Mouse (Mus musculus) pancreas, adult 10 weeks (tissue): ENCODE results near the gene Hunk. TPM values are rescaled to one million over a fixed set of nuclear protein-coding genes. Genes with fewer than 3 reads are reported as not detected.

Experiments used
- polyA plus RNA-seq: library from polyadenylated mRNA; stranded (reverse); fragments of 350-450 nt; fragmentation: Illumina TruSeq; extraction: RNeasy Lipid Tissue Mini Kit (QIAGEN cat#74804); gene quantifications from one replicate; pipeline ENCODE4 v1.2.3, GENCODE M21; 2015; ENCODE audit warnings: low read depth, low replicate concordance; ENCODE audit not compliant: insufficient read depth

The Hunk gene
- 0.39 TPM for polyA plus RNA-seq

DNA sequence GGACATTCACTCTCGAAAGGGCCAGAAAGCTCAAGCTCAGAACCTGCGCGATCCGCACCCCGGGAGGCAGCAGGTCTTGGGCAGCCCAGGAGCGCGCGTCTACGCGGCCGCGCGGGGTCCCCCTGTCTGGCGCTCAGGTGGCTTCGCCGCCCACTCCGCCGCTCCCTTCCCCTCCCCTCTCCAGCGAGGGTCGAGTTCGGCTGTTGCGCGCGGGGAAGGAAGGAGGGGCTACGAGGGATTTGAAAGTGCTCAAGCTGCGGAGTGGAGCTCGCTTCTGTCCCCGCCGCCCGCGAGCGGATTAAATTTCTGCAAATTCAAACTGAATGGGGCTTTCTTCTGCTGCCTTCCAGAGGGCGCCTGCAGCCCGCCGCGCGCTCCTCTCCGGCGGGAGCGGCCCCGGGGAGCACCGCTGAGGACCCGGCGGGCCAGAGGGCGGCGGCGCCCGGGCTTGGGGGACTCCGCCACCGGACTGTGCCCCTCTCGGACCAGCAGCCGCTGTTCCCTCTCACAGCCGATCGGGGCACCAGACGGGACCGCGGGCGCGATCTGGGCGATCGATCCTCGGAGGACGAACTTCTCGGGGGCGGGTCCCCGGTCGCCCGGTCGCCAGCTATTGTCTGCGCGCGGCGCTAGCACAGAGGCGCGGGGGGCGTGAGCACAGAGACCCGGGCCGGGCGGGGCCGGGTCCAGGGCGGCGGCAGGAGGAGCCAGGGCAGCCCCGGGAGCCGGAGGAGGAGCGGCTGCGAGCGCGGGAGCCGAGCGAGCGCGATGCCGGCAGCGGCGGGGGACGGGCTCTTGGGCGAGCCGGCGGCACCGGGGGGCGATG is at the start of gene Hunk:
Gene Hunk, plus strand, starts transcription at position 326 of the 826 bp plus-strand sequence.

Other genes with a start within 250 kb of the Hunk start
- gene Tiam1, start 242.2 kb upstream of the Hunk start, polyA plus RNA-seq, result 2.0 TPM
- gene Sod1, start 165.3 kb upstream of the Hunk start, polyA plus RNA-seq, result 127 TPM
- gene Scaf4, start 101.5 kb upstream of the Hunk start, polyA plus RNA-seq, result 7.3 TPM